Mouse (Mus musculus): ENCODE measurements around the gene Dennd1b. TPM values are rescaled to one million over a fixed set of nuclear protein-coding genes. Genes with fewer than 3 reads are reported as not detected.

Dennd1b gene
- polyA plus RNA-seq, 1 experiment from 2014 or later, result 10.9 TPM

- Histone ChIP-seq H3K27ac (no peak overlapping the region), H3K4me1 (peaks cover 6% of the 10 kb centered on the region), H3K4me3 (no peak overlapping the region), H3K4me2 (replicated peaks) (no peak overlapping the region), H3K9me3 (replicated peaks) (0 out of 2 replicates have a peak, but pooled peaks cover 2% of the 10 kb centered on the region), H3K36me3 (no peaks in the 10 kb centered on the region), H3K27me3 (no peaks in the 10 kb centered on the region), H3K9ac (no peak overlapping the region)
- 85% methylated on average over 6 of the region's 6 CpGs for WGBS
- no peak for ATAC-seq (ENCODE audit: low FRiP score)
Measured at GRCm38 (mm10) chr1:138995621-138996380, 32.6 kb downstream of the Dennd1b start.

- no peak overlapping the region for H3K4me3 ChIP-seq
- H3K9ac ChIP-seq, result no peak overlapping the region
- WGBS, result 95% methylated on average over 2 of the region's 2 CpGs
- H3K27me3 ChIP-seq, result no peaks in the 10 kb centered on the region
- H3K4me1 ChIP-seq, result peaks cover 11% of the 10 kb centered on the region
- 0 out of 2 replicates have a peak, but pooled peaks cover 2% of the 10 kb centered on the region for H3K9me3 ChIP-seq (replicated peaks)
- no peak for ATAC-seq (ENCODE audit: low FRiP score)
- H3K27ac ChIP-seq, result no peak overlapping the region
- no peaks in the 10 kb centered on the region for H3K36me3 ChIP-seq
- no peak overlapping the region for H3K4me2 ChIP-seq (replicated peaks)
Measured at GRCm38 (mm10) chr1:138996663-138997062, 33.4 kb downstream of the Dennd1b start.

- WGBS, result 27% methylated on average over 9 of the region's 9 CpGs
- peak; percentile 75 for ATAC-seq (ENCODE audit: low FRiP score)
Measured at GRCm38 (mm10) chr1:139000675-139001379, 37.6 kb downstream of the Dennd1b start.

GRCm38 (mm10) chr1:139003503-139003902 lies 40.3 kb downstream of the Dennd1b start:
- no peaks in the 10 kb centered on the region for H3K36me3 ChIP-seq
- ATAC-seq (ENCODE audit: low FRiP score), result no peak
- WGBS, result 90% methylated on average over 2 of the region's 2 CpGs
- no peak overlapping the region for H3K27ac ChIP-seq
- H3K4me1 ChIP-seq, result peaks cover 9% of the 10 kb centered on the region
- no peak overlapping the region for H3K4me2 ChIP-seq (replicated peaks)
- H3K9me3 ChIP-seq (replicated peaks), result no peaks in the 10 kb centered on the region
- H3K4me3 ChIP-seq, result no peak overlapping the region
- H3K9ac ChIP-seq, result no peak overlapping the region
- no peaks in the 10 kb centered on the region for H3K27me3 ChIP-seq

More at GRCm38 (mm10) chr1:139000675-139001379, 37.6 kb downstream of the Dennd1b start:
- H3K9me3 ChIP-seq (replicated peaks), result no peaks in the 10 kb centered on the region
- H3K27me3 ChIP-seq, result no peaks in the 10 kb centered on the region
- H3K4me3 ChIP-seq, result no peak overlapping the region
- peak overlapping the region; percentile 60 for H3K27ac ChIP-seq
- H3K9ac ChIP-seq, result peak overlapping the region; percentile 39; the same call in 1 of the 2 replicates
- H3K4me2 ChIP-seq (replicated peaks), result peak overlapping the region; percentile 29
- no peaks in the 10 kb centered on the region for H3K36me3 ChIP-seq
- peaks cover 9% of the 10 kb centered on the region for H3K4me1 ChIP-seq

- Histone ChIP-seq H3K4me2 (replicated peaks) (no peak overlapping the region), H3K9ac (no peak overlapping the region), H3K36me3 (no peaks in the 10 kb centered on the region), H3K27me3 (no peaks in the 10 kb centered on the region), H3K4me3 (no peak overlapping the region), H3K4me1 (peaks cover 3% of the 10 kb centered on the region), H3K9me3 (replicated peaks) (no peaks in the 10 kb centered on the region), H3K27ac (no peak overlapping the region)
- no peak for ATAC-seq (ENCODE audit: low FRiP score)
- WGBS, result 94% methylated on average over 1 of the region's 1 CpGs
Measured at GRCm38 (mm10) chr1:139006000-139006399, 42.8 kb downstream of the Dennd1b start.

- Histone ChIP-seq H3K36me3 (no peaks in the 10 kb centered on the region), H3K4me3 (no peak overlapping the region), H3K9me3 (replicated peaks) (no peaks in the 10 kb centered on the region), H3K27ac (no peak overlapping the region), H3K27me3 (no peaks in the 10 kb centered on the region), H3K9ac (no peak overlapping the region), H3K4me2 (replicated peaks) (no peak overlapping the region), H3K4me1 (no peaks in the 10 kb centered on the region)
- WGBS, result 92% methylated on average over 3 of the region's 3 CpGs
- no peak for ATAC-seq (ENCODE audit: low FRiP score)
Measured at GRCm38 (mm10) chr1:139007475-139007874, 44.2 kb downstream of the Dennd1b start.

GRCm38 (mm10) chr1:139015118-139015788 lies 52.0 kb downstream of the Dennd1b start:
- Histone ChIP-seq H3K27ac (no peak overlapping the region), H3K27me3 (no peaks in the 10 kb centered on the region), H3K4me3 (no peak overlapping the region), H3K4me1 (no peaks in the 10 kb centered on the region), H3K4me2 (replicated peaks) (no peak overlapping the region), H3K36me3 (no peaks in the 10 kb centered on the region), H3K9ac (no peak overlapping the region), H3K9me3 (replicated peaks) (no peaks in the 10 kb centered on the region)
- ATAC-seq (ENCODE audit: low FRiP score), result no peak
- WGBS, result 61% methylated on average over 5 of the region's 5 CpGs

- no peak overlapping the region for H3K9ac ChIP-seq
- ATAC-seq (ENCODE audit: low FRiP score), result no peak
- H3K4me3 ChIP-seq, result no peak overlapping the region
- H3K27me3 ChIP-seq, result no peaks in the 10 kb centered on the region
- no peaks in the 10 kb centered on the region for H3K36me3 ChIP-seq
- no peak overlapping the region for H3K27ac ChIP-seq
- WGBS, result 56% methylated on average over 7 of the region's 7 CpGs
- H3K4me1 ChIP-seq, result peaks cover 5% of the 10 kb centered on the region; the same call in 1 of the 2 replicates
- H3K4me2 ChIP-seq (replicated peaks), result no peak overlapping the region
- H3K9me3 ChIP-seq (replicated peaks), result no peaks in the 10 kb centered on the region
Measured at GRCm38 (mm10) chr1:139021298-139021697, 58.1 kb downstream of the Dennd1b start.

GRCm38 (mm10) chr1:139025882-139026645 lies 62.8 kb downstream of the Dennd1b start:
- 61% methylated on average over 8 of the region's 8 CpGs for WGBS
- Histone ChIP-seq H3K27me3 (no peaks in the 10 kb centered on the region), H3K4me3 (no peak overlapping the region), H3K9ac (no peak overlapping the region), H3K4me1 (peaks cover 6% of the 10 kb centered on the region; the same call in 1 of the 2 replicates), H3K4me2 (replicated peaks) (no peak overlapping the region), H3K36me3 (no peaks in the 10 kb centered on the region), H3K9me3 (replicated peaks) (no peaks in the 10 kb centered on the region), H3K27ac (peak overlapping the region; percentile 23; the same call in 1 of the 2 replicates)
- ATAC-seq (ENCODE audit: low FRiP score), result peak; percentile 70; the same call in 1 of the 2 replicates

GRCm38 (mm10) chr1:139029521-139029920 lies 66.3 kb downstream of the Dennd1b start:
- H3K4me3 ChIP-seq, result no peak overlapping the region
- no peaks in the 10 kb centered on the region for H3K9me3 ChIP-seq (replicated peaks)
- peaks cover 6% of the 10 kb centered on the region; the same call in 1 of the 2 replicates for H3K4me1 ChIP-seq
- no peak overlapping the region for H3K9ac ChIP-seq
- H3K27me3 ChIP-seq, result no peaks in the 10 kb centered on the region
- no peaks in the 10 kb centered on the region for H3K36me3 ChIP-seq
- no peak overlapping the region for H3K4me2 ChIP-seq (replicated peaks)
- H3K27ac ChIP-seq, result no peak overlapping the region
- ATAC-seq (ENCODE audit: low FRiP score), result no peak

- Histone ChIP-seq H3K9ac (no peak overlapping the region), H3K4me1 (no peaks in the 10 kb centered on the region), H3K4me2 (replicated peaks) (no peak overlapping the region), H3K4me3 (no peak overlapping the region), H3K27me3 (no peaks in the 10 kb centered on the region), H3K36me3 (no peaks in the 10 kb centered on the region), H3K27ac (no peak overlapping the region), H3K9me3 (replicated peaks) (no peaks in the 10 kb centered on the region)
- ATAC-seq (ENCODE audit: low FRiP score), result no peak
- 87% methylated on average over 1 of the region's 1 CpGs for WGBS
Measured at GRCm38 (mm10) chr1:139032411-139032810, 69.2 kb downstream of the Dennd1b start.

All from hindbrain, embryonic 12.5 days (tissue).